Mouse (Mus musculus) liver, embryonic 14.5 days (tissue): ENCODE measurements around the gene Lcmt1.

Experiments
- CTCF ChIP-seq: IDR thresholded peaks from 2 replicates; pipeline ENCODE4 v1.5.1; 2016; ENCODE audit warnings: antibody characterized with exemption, low read depth, control low read depth
- EP300 ChIP-seq: IDR thresholded peaks from 2 replicates; pipeline ENCODE4 v1.6.1; 2016; ENCODE audit warnings: antibody characterized with exemption, low read depth

DNA sequence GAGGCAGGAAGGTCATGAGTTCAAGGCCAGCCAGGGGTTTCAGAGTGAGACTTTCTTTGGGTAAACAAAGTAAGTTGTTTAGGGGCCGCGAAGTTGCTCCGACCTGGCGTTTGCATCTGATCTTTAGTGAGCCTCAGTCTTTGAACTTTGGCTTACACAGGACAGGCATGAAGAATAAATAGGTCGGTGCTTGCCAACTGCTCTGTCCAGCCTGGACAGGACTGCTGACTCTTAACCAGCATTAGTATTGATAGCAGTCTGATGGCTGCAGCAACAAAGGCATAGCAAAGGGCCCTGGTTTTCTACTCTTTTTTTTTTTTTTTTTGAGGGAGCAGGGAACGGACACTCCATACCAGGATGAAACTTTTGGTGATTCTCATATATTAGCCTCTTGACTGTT lies 83.0 kb downstream of the Lcmt1 start:
- TF ChIP-seq EP300 (no peak), CTCF (no peak)
